Mouse (Mus musculus) G1E (cell line): ENCODE measurements at regions not wholly inside any gene's neighbourhood (a gene's known extent, or its start where the extent isn't known, plus 50 kb on each side); places are given as distances from the start of the nearest gene placed in this dataset.

Experiments
- ATAC-seq: 2 replicates; pipeline ENCODE4 v1.8.0; 2016; ENCODE audit warnings: mild to moderate bottlenecking; ENCODE audit not compliant: insufficient number of reproducible peaks, poor library complexity, low FRiP score, severe bottlenecking; ENCODE audit errors: extremely low read depth
- DNase-seq: peaks from one replicate; pipeline ENCODE4 v3.0.0; 2012; ENCODE audit warnings: low spot score
- H3K27me3 ChIP-seq: 2 replicates; pipeline ENCODE4 v1.6.1; 2012; ENCODE audit warnings: mild to moderate bottlenecking, low read length, inconsistent platforms; ENCODE audit not compliant: insufficient read depth
- H3K36me3 ChIP-seq: replicated peaks from 2 replicates; pipeline ENCODE3; 2012; ENCODE audit warnings: mild to moderate bottlenecking, inconsistent platforms
- H3K4me1 ChIP-seq: 2 replicates; pipeline ENCODE4 v1.6.1; 2012; ENCODE audit warnings: low read depth, low read length, inconsistent platforms, mixed read lengths; ENCODE audit not compliant: insufficient read depth
- H3K4me3 ChIP-seq: 2 replicates; pipeline ENCODE4 v1.5.1; 2012; ENCODE audit warnings: low read depth, mild to moderate bottlenecking, inconsistent platforms, low read length, moderate library complexity, mixed read lengths
- H3K9me3 ChIP-seq: replicated peaks from 2 replicates; pipeline ENCODE4 v1.6.1; 2012; ENCODE audit warnings: inconsistent platforms
- CTCF ChIP-seq: IDR thresholded peaks from 2 replicates; pipeline ENCODE4 v1.5.1; 2012; ENCODE audit warnings: low read depth, low read length, inconsistent platforms, mixed read lengths
- GATA1 ChIP-seq: IDR thresholded peaks from 2 replicates; pipeline ENCODE4 v1.6.1; 2012; ENCODE audit warnings: borderline replicate concordance, low read length, inconsistent platforms, mixed read lengths
- GATA2 ChIP-seq: IDR thresholded peaks from 2 replicates; pipeline ENCODE4 v1.6.1; 2012; ENCODE audit warnings: low read depth, low read length, inconsistent platforms, borderline replicate concordance
- POLR2AphosphoS5 ChIP-seq: IDR thresholded peaks from 2 replicates; pipeline ENCODE4 v1.6.1; 2012; ENCODE audit warnings: low read depth, low read length, inconsistent platforms; ENCODE audit not compliant: insufficient replicate concordance
- TAL1 ChIP-seq: conservative IDR thresholded peaks from 2 replicates; pipeline ENCODE4 v1.6.1; 2012; ENCODE audit warnings: low read depth, low read length, inconsistent platforms, mixed read lengths

DNA sequence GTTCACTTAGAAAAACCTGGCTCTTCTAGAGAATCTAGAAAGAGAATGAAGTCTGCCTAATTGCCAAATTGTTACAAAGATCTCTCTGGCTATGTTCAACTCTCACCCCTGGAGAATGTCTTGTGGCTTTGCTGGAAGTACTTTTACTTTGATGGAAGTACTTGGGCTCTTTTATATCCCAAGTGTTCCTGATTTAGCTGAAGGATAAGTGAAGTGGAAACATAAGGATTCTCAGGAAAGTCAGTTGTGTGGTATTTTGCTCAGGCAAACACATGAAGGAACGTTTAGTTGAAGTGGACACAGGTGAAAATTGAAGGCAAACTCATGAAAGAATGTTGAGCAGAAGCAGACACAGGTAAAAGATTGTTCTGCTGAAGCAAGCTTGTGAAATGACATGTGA lies 1340.0 kb upstream of the Sel1l start:
- DNase-seq (no peak), ATAC-seq (no peak)
- Histone ChIP-seq H3K4me3 (no peak overlapping the region), H3K9me3 (peaks cover 17% of the 10 kb centered on the region), H3K36me3 (no peaks in the 10 kb centered on the region), H3K27me3 (no peaks in the 10 kb centered on the region), H3K4me1 (no peaks in the 10 kb centered on the region)
- TF ChIP-seq CTCF (no peak), GATA2 (no peak), GATA1 (no peak), TAL1 (no peak)

DNA sequence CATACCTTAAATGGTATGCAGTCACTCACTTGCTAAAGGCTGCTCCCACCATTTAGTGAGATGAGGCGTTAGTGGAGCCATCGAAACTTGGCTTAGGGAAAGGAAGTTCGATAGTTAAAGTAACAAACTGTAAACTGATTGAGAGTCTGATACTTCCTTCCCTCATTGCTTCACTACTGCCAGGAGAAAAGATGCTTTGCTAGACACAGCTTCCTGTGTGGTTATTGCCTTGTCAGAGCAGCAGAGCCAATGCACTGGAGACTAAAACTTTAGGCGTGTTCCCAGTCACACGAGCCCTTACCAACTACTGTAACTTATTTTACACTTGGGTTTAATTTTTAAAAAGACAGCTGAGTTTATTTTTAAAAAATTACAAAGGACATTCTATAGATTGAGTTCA lies 1324.8 kb upstream of the Sel1l start:
- DNase-seq, result no peak
- Histone ChIP-seq H3K27me3 (no peaks in the 10 kb centered on the region), H3K4me1 (no peaks in the 10 kb centered on the region), H3K36me3 (no peaks in the 10 kb centered on the region), H3K9me3 (peaks cover 9% of the 10 kb centered on the region), H3K4me3 (no peak overlapping the region)
- TF ChIP-seq POLR2AphosphoS5 (no peak), TAL1 (no peak), GATA2 (no peak), GATA1 (no peak), CTCF (no peak)
- no peak for ATAC-seq

DNA sequence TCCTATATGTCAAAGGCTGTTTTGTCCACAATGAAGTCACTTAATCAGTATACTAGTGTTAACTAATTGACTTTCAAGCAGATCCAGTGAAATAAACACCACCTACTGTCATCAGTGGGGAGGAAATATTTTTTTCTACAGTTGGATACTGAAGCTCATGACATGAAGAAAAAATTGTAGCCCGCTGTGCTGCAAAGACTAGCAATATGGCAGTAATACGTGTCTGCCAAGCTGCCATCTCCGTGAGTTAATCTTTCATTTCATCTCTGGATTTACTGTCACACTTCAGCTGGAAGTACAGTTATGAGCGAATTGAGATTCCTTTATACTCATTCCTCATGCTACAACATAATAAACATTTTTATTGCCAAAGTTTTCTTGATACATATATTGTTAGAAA lies 1311.3 kb upstream of the Sel1l start:
- DNase-seq (no peak), ATAC-seq (no peak)
- Histone ChIP-seq H3K27me3 (no peaks in the 10 kb centered on the region), H3K4me1 (no peaks in the 10 kb centered on the region), H3K36me3 (no peaks in the 10 kb centered on the region), H3K4me3 (no peak overlapping the region), H3K9me3 (peaks cover 4% of the 10 kb centered on the region)
- TF ChIP-seq POLR2AphosphoS5 (no peak), TAL1 (no peak), CTCF (no peak), GATA1 (no peak), GATA2 (no peak)

DNA sequence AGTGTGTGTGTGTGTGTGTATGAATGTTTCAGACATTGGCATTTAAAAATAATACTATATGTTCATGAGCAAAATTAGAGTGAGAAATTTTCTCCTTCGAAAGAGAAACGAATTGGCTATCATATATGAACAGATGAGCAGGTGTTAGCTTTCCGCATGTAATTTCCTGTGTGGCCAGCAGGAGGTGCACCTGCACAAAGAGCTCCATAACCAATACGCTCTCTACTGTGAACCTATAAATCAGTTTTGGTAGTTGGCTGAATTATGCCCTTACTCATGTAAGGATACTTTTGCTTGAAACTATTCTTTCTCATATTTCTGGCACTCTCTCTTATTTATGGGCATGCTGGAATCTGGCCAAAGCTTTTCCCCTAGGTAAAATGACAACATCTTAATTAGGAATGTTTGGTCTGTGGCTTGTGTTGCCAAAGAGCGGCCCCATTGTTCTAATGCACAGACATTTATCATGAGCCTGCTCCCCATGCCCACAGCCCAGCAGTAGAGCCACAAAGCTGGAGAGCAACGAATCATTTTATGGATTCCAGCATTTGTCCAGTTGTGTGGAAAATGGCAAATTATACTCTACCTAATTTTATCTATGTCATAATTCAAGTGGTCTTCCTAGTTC lies 1303.8 kb upstream of the Sel1l start:
- DNase-seq, result no peak
- no peaks in the 10 kb centered on the region for H3K36me3 ChIP-seq

DNA sequence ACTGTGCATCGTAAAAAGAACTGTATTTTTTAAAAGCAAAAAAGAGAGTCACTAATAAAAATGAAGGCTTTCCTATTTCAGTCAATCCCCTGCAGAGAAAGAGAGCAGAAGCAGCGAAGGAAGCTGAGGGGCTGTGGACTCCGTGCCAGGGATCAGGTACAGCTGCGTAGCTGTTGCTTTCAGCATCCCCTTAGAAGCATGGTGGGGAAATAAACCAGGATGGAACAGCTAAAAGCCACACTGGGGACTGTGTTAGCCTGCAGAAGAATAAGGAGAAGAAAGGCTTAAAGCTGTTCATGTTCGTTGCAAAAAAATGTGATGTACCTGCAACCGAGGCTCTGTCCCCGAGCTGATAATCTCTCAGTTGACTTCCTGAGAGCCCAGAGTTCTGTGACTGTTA lies 1302.6 kb upstream of the Sel1l start:
- H3K9me3 ChIP-seq, result peaks cover 7% of the 10 kb centered on the region
- no peaks in the 10 kb centered on the region for H3K4me1 ChIP-seq
- no peak overlapping the region for H3K4me3 ChIP-seq
- no peaks in the 10 kb centered on the region for H3K36me3 ChIP-seq
- no peak for TF ChIP-seq TAL1
- no peak for TF ChIP-seq GATA1
- TF ChIP-seq GATA2, result no peak
- no peak for TF ChIP-seq POLR2AphosphoS5
- no peak for TF ChIP-seq CTCF
- no peak for ATAC-seq
- no peaks in the 10 kb centered on the region for H3K27me3 ChIP-seq
- no peak for DNase-seq

More for the DNA sequence above, 1303.8 kb upstream of the Sel1l start:
- no peaks in the 10 kb centered on the region for H3K27me3 ChIP-seq
- peak; percentile 61 for ATAC-seq
- no peaks in the 10 kb centered on the region for H3K4me1 ChIP-seq
- TF ChIP-seq TAL1 (no peak), GATA2 (no peak), CTCF (no peak), GATA1 (no peak), POLR2AphosphoS5 (no peak)
- H3K9me3 ChIP-seq, result peaks cover 4% of the 10 kb centered on the region
- H3K4me3 ChIP-seq, result no peak overlapping the region

DNA sequence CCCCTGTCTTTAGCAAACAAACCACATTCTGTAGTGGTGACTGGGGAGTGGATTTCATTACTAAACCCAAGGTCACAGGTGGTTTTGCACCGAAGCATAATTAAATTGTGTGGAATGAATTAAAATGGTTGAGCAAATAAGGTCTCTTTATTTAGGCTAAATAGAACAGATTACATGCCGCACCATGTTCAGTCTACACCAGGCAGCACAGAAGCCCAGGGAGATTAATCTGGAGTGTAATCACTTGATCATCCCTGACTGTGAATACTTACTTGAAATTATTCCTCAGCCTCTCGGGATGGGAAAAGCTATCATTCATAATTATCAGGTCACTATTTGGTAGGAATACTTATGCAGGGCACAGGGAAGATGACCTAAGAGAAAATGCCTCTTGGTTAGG lies 1293.3 kb upstream of the Sel1l start:
- Histone ChIP-seq H3K9me3 (peaks cover 6% of the 10 kb centered on the region), H3K36me3 (no peaks in the 10 kb centered on the region), H3K4me1 (no peaks in the 10 kb centered on the region), H3K27me3 (no peaks in the 10 kb centered on the region), H3K4me3 (no peak overlapping the region)
- DNase-seq, result no peak
- TF ChIP-seq GATA1 (no peak), TAL1 (no peak), GATA2 (no peak), CTCF (no peak), POLR2AphosphoS5 (no peak)
- ATAC-seq, result no peak
